Mouse (Mus musculus): ENCODE data around the gene Kbtbd12. TPM values are rescaled to one million over a fixed set of nuclear protein-coding genes. Genes with fewer than 3 reads are reported as not detected.
A peak's percentile ranks its signal among the peaks of the same experiment; 100 is the strongest.

Gene Kbtbd12
- polyA plus RNA-seq, 1 experiment from 2014 or later = not detected

DNA sequence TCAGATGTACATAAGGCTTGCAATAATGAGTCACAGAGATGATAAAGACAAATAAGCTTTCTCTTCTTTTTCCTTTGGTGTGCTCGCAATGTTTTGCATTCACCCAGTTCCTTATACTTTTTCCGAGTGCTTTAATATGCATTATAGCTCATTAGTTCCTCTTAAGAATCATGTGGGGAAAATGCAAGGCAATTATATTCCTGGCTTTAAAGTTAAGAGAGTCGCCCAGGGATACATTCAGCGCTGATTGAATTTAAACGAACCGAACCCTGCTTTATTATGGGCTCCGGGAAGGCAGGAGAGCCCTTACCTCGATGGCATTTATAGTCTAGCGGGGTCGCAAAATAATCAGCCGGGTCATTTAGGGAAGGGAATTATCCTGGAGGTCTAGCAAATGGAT, 10.8 kb downstream of the Kbtbd12 start:
- Histone ChIP-seq H3K9me3 (ENCODE audit: low read depth, low read length) (no peaks in the 10 kb centered on the region), H3K36me3 (ENCODE audit: insufficient read depth) (no peaks in the 10 kb centered on the region), H3K4me3 (ENCODE audit: low read depth, low read length) (peak overlapping the region; percentile 47), H3K4me2 (peak overlapping the region; percentile 97), H3K4me1 (ENCODE audit: insufficient read depth) (peaks cover 5% of the 10 kb centered on the region; the same call in 1 of the 2 replicates), H3K27ac (ENCODE audit: low read depth) (peak overlapping the region; percentile 79), H3K27me3 (ENCODE audit: insufficient read depth, low read length) (no peaks in the 10 kb centered on the region), H3K9ac (peak overlapping the region; percentile 58)
- TF ChIP-seq CTCF (IDR thresholded peaks at IDR 0.05; ENCODE audit: low read depth) = no peak
- no peak for DNase-seq
- ATAC-seq (ENCODE audit: insufficient read depth) = no peak
- 14% methylated on average over 11 of the region's 11 CpGs for WGBS

DNA sequence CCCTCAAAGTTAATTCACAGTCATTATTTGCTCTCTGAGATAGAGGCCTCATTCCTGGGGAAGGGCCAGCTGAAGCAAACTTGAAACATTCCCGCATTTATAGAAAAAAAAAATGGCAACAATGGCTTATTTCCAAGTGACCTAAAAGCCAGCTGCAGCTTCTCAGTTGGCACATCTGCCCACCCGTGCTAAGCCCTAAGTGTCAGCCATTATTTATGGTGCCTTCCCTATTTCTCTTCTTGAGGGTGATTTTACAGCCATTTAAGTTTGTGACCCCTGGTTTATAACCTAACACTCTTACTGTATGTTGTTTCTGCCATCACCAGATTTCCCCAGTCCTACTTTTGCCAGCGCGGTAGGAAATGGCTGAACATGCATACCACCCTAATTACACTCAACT, 11.3 kb downstream of the Kbtbd12 start:
- Histone ChIP-seq H3K27me3 (ENCODE audit: insufficient read depth, low read length) (no peaks in the 10 kb centered on the region), H3K9me3 (ENCODE audit: low read depth, low read length) (no peaks in the 10 kb centered on the region), H3K27ac (ENCODE audit: low read depth) (peak overlapping the region; percentile 79), H3K9ac (no peak overlapping the region), H3K4me2 (peak overlapping the region; percentile 97), H3K36me3 (ENCODE audit: insufficient read depth) (no peaks in the 10 kb centered on the region), H3K4me1 (ENCODE audit: insufficient read depth) (peaks cover 5% of the 10 kb centered on the region; the same call in 1 of the 2 replicates), H3K4me3 (ENCODE audit: low read depth, low read length) (no peak overlapping the region)
- WGBS = 23% methylated on average over 4 of the region's 4 CpGs
- peak; percentile 88 for DNase-seq
- ATAC-seq (ENCODE audit: insufficient read depth) = peak; percentile 67
- no peak for TF ChIP-seq CTCF (IDR thresholded peaks at IDR 0.05; ENCODE audit: low read depth)

DNA sequence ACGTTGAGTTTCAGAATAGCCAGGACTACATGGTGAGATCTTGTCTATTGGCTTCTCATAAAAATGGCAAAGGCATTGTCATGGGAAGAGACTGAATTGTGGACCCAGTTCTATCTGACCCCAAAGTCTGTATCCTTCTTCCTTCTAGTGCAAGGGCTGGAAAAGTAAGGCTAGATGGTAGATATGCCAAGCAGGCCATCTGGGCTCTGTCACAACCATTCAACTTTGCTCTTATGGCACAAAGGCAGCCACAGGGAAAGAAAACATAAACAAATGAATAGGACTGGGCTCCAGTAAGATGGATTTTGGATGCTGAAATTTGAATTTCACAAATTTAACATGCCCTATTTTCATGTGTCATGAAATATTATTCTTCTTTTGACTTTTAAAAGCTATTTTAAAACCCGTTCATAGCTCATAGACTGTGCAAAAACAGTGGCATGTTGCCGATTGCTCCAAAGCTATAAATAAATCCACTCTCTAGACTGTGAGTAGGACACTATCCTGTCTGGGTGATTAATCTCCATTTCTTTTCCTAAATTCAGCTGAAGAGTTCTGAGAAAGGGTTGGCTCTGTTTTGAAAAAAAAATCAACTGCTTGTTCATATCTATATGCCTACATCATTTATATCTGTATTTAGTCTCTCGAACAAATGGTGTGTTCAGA, 15.8 kb downstream of the Kbtbd12 start:
- 63% methylated on average over 4 of the region's 4 CpGs for WGBS
- no peak for ATAC-seq (ENCODE audit: insufficient read depth)
- no peak overlapping the region for H3K4me2 ChIP-seq

DNA sequence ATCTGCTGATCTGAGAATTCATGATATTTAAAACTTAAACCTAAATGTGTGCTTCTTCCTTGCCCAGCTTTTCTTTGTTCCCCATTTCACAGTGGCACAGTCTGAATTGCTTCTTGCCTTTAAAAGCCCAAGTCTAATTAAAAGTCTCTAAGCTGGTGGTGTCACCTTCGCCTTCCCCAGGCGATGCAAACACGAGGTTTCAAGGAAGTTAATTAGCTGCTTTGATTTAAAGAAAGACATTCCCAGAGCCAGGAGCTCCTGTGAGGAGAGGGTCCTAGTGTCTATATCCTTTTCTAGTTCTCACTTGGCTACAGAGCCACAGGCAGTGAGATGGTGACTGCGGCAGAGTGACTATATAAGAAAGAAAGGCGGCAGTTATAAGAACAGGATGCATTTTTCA, 18.2 kb downstream of the Kbtbd12 start:
- H3K27ac ChIP-seq (ENCODE audit: low read depth) = no peak overlapping the region
- DNase-seq (no peak), ATAC-seq (ENCODE audit: insufficient read depth) (no peak)
- WGBS = 63% methylated on average over 5 of the region's 5 CpGs
- H3K4me3 ChIP-seq (ENCODE audit: low read depth, low read length) = no peak overlapping the region
- no peak for TF ChIP-seq CTCF (IDR thresholded peaks at IDR 0.05; ENCODE audit: low read depth)
- H3K27me3 ChIP-seq (ENCODE audit: insufficient read depth, low read length) = no peaks in the 10 kb centered on the region
- H3K4me1 ChIP-seq (ENCODE audit: insufficient read depth) = no peaks in the 10 kb centered on the region
- H3K9me3 ChIP-seq (ENCODE audit: low read depth, low read length) = no peaks in the 10 kb centered on the region
- no peak overlapping the region for H3K4me2 ChIP-seq
- no peaks in the 10 kb centered on the region for H3K36me3 ChIP-seq (ENCODE audit: insufficient read depth)
- H3K9ac ChIP-seq = no peak overlapping the region

More for the DNA sequence above, 15.8 kb downstream of the Kbtbd12 start:
- Histone ChIP-seq H3K4me3 (ENCODE audit: low read depth, low read length) (no peak overlapping the region), H3K27ac (ENCODE audit: low read depth) (no peak overlapping the region), H3K27me3 (ENCODE audit: insufficient read depth, low read length) (no peaks in the 10 kb centered on the region), H3K9me3 (ENCODE audit: low read depth, low read length) (no peaks in the 10 kb centered on the region), H3K4me1 (ENCODE audit: insufficient read depth) (peaks cover 2% of the 10 kb centered on the region; the same call in 1 of the 2 replicates), H3K9ac (no peak overlapping the region), H3K36me3 (ENCODE audit: insufficient read depth) (no peaks in the 10 kb centered on the region)
- TF ChIP-seq CTCF (IDR thresholded peaks at IDR 0.05; ENCODE audit: low read depth) = no peak
- DNase-seq = peak; percentile 23

DNA sequence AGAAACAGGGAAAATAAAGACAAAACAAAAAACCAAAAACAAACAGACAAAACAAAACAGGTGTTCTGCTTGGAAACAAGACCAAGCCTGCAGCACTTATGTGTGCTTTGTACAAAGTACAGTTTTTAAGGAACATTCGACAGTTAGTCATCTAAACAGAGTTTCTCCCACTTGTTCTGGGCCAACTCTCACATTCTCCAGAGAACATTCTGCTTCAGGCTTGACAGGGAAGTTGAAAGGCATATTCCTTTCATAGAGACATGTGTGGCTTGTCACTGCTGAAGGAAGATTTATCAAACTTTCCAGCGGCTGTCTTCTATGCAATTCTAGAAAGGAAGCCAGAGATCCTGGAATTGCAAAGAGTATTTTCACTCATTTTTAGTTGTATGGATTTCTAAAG, 22.4 kb downstream of the Kbtbd12 start:
- Histone ChIP-seq H3K36me3 (ENCODE audit: insufficient read depth) (no peaks in the 10 kb centered on the region), H3K27me3 (ENCODE audit: insufficient read depth, low read length) (no peaks in the 10 kb centered on the region), H3K4me1 (ENCODE audit: insufficient read depth) (no peaks in the 10 kb centered on the region), H3K27ac (ENCODE audit: low read depth) (no peak overlapping the region), H3K4me3 (ENCODE audit: low read depth, low read length) (no peak overlapping the region), H3K4me2 (no peak overlapping the region), H3K9me3 (ENCODE audit: low read depth, low read length) (no peaks in the 10 kb centered on the region), H3K9ac (no peak overlapping the region)
- TF ChIP-seq CTCF (IDR thresholded peaks at IDR 0.05; ENCODE audit: low read depth) = no peak
- DNase-seq = no peak
- no peak for ATAC-seq (ENCODE audit: insufficient read depth)
- 51% methylated on average over 2 of the region's 2 CpGs for WGBS

DNA sequence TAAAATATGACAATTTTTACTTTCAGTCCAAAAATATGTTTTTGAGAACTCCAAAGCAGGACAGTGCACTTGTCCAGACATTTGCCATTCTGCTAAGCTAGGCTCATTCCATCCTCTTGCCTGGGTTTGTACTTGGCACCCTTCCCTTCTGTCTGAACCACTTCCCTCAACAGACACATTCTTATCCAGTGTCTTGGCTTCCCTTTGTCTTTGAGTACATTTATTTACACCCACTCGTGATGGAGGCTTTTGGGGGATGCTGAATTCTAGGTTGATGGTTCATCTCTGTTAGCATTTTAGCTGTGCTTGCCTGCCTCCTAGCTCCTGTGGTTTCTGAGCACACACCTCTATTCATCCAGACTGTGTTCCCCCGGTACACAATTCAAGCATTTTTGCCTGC, 31.3 kb downstream of the Kbtbd12 start:
- 51% methylated on average over 2 of the region's 2 CpGs for WGBS
- ATAC-seq (ENCODE audit: insufficient read depth) (no peak), DNase-seq (peak; percentile 31)
- Histone ChIP-seq H3K9me3 (ENCODE audit: low read depth, low read length) (no peaks in the 10 kb centered on the region), H3K27ac (ENCODE audit: low read depth) (no peak overlapping the region), H3K36me3 (ENCODE audit: insufficient read depth) (no peaks in the 10 kb centered on the region), H3K4me2 (no peak overlapping the region), H3K9ac (no peak overlapping the region), H3K4me3 (ENCODE audit: low read depth, low read length) (no peak overlapping the region), H3K27me3 (ENCODE audit: insufficient read depth, low read length) (no peaks in the 10 kb centered on the region), H3K4me1 (ENCODE audit: insufficient read depth) (no peaks in the 10 kb centered on the region)
- no peak for TF ChIP-seq CTCF (IDR thresholded peaks at IDR 0.05; ENCODE audit: low read depth)

DNA sequence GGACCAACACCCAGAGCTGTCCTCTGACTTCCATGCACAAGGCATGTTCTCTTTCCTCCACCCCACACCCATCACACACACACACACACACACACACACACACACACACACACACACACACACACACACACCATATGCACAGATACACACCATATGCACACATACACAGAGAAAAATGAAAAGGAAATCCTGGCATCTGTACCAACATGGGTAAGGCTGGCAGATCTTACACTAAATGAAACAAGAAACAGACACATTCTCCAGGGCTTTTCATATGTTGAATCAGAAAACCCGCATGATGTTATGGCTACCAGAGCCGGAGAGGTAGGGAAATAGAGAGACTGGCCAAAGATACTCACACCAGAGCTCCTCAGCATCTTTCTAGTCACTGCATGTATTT, 32.0 kb downstream of the Kbtbd12 start:
- H3K27ac ChIP-seq (ENCODE audit: low read depth) = no peak overlapping the region
- DNase-seq (no peak), ATAC-seq (ENCODE audit: insufficient read depth) (no peak)
- H3K4me3 ChIP-seq (ENCODE audit: low read depth, low read length) = no peak overlapping the region
- no peaks in the 10 kb centered on the region for H3K27me3 ChIP-seq (ENCODE audit: insufficient read depth, low read length)
- H3K36me3 ChIP-seq (ENCODE audit: insufficient read depth) = no peaks in the 10 kb centered on the region
- no peaks in the 10 kb centered on the region for H3K9me3 ChIP-seq (ENCODE audit: low read depth, low read length)
- no peak overlapping the region for H3K4me2 ChIP-seq
- H3K9ac ChIP-seq = no peak overlapping the region
- TF ChIP-seq CTCF (IDR thresholded peaks at IDR 0.05; ENCODE audit: low read depth) = no peak
- WGBS = 83% methylated on average over 2 of the region's 2 CpGs
- no peaks in the 10 kb centered on the region for H3K4me1 ChIP-seq (ENCODE audit: insufficient read depth)

Measured in lung, embryonic 14.5 days (tissue).